Mouse (Mus musculus): ENCODE results near the gene C530008M17Rik. TPM values are rescaled to one million over a fixed set of nuclear protein-coding genes. Genes with fewer than 3 reads are reported as not detected.

The C530008M17Rik gene
- total RNA-seq, 2 experiments from 2014 or later = 1.8 to 2.4 TPM

- DNase-seq = no peak
- H3K4me3 ChIP-seq = no peak overlapping the region
- TF ChIP-seq CTCF (IDR thresholded peaks at IDR 0.05) = no peak
- H3K27ac ChIP-seq = no peak overlapping the region
- intact Hi-C loops (cut with DNase I) = no loop called here
Measured at GRCm38 (mm10) chr5:76691706-76692424, 35.6 kb downstream of the C530008M17Rik start.

DNA sequence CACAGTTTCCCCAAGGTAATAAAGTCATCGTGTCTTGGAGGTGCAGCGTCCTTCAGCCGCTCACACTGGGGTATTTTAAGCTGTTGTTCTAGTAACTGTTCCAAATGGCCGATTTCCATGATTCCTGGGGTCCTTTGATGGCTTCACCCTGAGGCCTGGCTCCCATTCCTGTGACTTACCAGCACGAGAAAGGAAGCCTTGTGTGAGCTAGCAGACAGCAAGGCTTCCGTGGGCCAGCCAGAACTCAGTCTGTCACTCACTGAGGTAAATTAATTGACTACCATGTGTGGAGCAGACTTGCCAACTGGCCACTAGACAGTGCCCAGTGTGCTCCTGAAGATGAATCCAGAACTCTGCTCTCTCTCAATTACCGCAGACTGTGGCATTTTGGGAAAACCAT is 41.2 kb downstream of the C530008M17Rik start:
- peak; percentile 58 for DNase-seq

GRCm38 (mm10) chr5:76698187-76698586 is 41.9 kb downstream of the C530008M17Rik start:
- no peak for TF ChIP-seq CTCF (IDR thresholded peaks at IDR 0.05)
- Histone ChIP-seq H3K27ac (0 out of 2 replicates have a peak overlapping the region, but pooled peaks have one; percentile 6), H3K4me3 (no peak overlapping the region)
- intact Hi-C loops (cut with DNase I) = no loop called here
- DNase-seq = no peak

More for the DNA sequence above, 41.2 kb downstream of the C530008M17Rik start:
- no peak for TF ChIP-seq CTCF (IDR thresholded peaks at IDR 0.05)
- intact Hi-C loops (cut with DNase I) = no loop called here
- Histone ChIP-seq H3K27ac (peak overlapping the region; percentile 72), H3K4me3 (0 out of 2 replicates have a peak overlapping the region, but pooled peaks have one; percentile 21)

GRCm38 (mm10) chr5:76701127-76701853 is 45.0 kb downstream of the C530008M17Rik start:
- DNase-seq = no peak
- Histone ChIP-seq H3K27ac (peak overlapping the region; percentile 49; the same call in 1 of the 2 replicates), H3K4me3 (no peak overlapping the region)
- TF ChIP-seq CTCF (IDR thresholded peaks at IDR 0.05) = no peak
- intact Hi-C loops (cut with DNase I) = no loop called here

GRCm38 (mm10) chr5:76702104-76702503 is 45.8 kb downstream of the C530008M17Rik start:
- TF ChIP-seq CTCF (IDR thresholded peaks at IDR 0.05) = no peak
- peak overlapping the region; percentile 35; the same call in 1 of the 2 replicates for H3K27ac ChIP-seq
- DNase-seq = no peak
- intact Hi-C loops (cut with DNase I) = no loop called here
- peak overlapping the region; percentile 48 for H3K4me3 ChIP-seq

DNA sequence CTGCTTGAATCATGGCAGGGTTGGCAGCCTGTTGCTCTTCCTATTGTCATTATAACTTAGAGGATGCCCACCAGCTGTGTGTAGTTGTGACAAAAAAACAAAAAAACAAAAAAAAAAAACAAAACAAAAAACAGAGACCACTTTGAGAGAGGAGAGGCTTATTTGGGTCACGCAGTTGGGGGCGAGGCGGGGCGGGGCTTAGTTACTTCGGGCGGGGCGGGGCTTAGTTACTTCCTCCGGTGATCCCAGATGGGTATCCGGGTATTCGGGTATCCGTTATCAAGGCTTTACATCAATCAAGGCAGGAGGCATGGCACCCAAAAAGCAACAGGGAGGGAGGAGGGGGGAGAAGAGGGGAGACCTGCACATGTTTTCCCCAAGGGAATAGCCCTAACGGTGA is 46.3 kb downstream of the C530008M17Rik start:
- DNase-seq = peak; percentile 23
- no peak overlapping the region for H3K27ac ChIP-seq
- H3K4me3 ChIP-seq = peak overlapping the region; percentile 48
- TF ChIP-seq CTCF (IDR thresholded peaks at IDR 0.05) = no peak
- intact Hi-C loops (cut with DNase I) = no loop called here

- H3K4me3 ChIP-seq = no peak overlapping the region
- intact Hi-C loops (cut with DNase I) = no loop called here
Measured at GRCm38 (mm10) chr5:76705307-76706173, 49.2 kb downstream of the C530008M17Rik start.

GRCm38 (mm10) chr5:76707072-76707471 is 50.8 kb downstream of the C530008M17Rik start:
- no peak overlapping the region for H3K4me3 ChIP-seq
- no peak for TF ChIP-seq CTCF (IDR thresholded peaks at IDR 0.05)
- intact Hi-C loops (cut with DNase I) = no loop called here
- no peak overlapping the region for H3K27ac ChIP-seq
- no peak for DNase-seq

More at GRCm38 (mm10) chr5:76705307-76706173, 49.2 kb downstream of the C530008M17Rik start:
- no peak for DNase-seq
- peak overlapping the region; percentile 12; the same call in 1 of the 2 replicates for H3K27ac ChIP-seq
- no peak for TF ChIP-seq CTCF (IDR thresholded peaks at IDR 0.05)

DNA sequence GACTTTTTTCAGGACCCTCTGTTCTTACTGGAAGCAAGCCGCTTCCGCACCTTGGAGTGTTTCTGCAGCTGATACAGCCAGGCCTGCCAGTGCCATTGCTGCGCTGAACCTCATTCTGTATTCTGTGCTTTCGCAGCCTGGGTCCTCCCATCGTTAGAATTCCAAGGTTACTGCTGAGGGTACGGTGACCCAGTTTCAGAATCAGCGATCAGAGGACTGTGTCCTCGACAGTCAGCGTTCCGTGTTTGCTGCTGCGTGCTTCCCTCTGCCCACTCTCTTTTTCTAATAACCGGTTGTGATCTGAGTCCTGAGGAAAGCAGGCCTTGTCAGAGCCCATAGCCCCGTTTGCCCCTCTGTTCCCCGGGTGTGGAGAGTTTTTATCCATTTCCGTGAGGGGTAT is 51.7 kb downstream of the C530008M17Rik start:
- intact Hi-C loops (cut with DNase I) = no loop called here

DNA sequence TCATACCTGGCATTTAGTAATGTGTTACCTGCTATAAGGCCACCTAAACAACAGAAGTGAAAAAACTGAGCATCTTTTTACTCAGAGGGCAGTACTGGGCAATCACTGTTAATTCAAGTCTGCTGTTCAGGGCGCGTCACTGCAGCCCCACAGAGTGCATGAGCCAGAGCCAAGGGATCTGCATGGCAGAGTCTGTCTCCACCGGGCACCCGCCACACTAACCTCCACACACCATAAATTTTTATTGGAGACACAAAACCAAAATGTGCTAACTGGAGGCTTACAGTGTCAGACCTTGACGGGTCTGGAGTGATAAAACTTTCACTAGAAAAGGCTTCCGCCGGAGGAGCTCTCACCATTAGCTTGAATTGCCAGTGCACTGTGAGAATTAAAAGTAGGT is 57.4 kb downstream of the C530008M17Rik start:
- intact Hi-C loops (cut with DNase I) = no loop called here
- H3K4me3 ChIP-seq = no peak overlapping the region
- DNase-seq = no peak
- H3K27ac ChIP-seq = no peak overlapping the region
- no peak for TF ChIP-seq CTCF (IDR thresholded peaks at IDR 0.05)

More for the DNA sequence above, 51.7 kb downstream of the C530008M17Rik start:
- H3K4me3 ChIP-seq = no peak overlapping the region
- no peak for TF ChIP-seq CTCF (IDR thresholded peaks at IDR 0.05)
- H3K27ac ChIP-seq = no peak overlapping the region
- DNase-seq = no peak

DNA sequence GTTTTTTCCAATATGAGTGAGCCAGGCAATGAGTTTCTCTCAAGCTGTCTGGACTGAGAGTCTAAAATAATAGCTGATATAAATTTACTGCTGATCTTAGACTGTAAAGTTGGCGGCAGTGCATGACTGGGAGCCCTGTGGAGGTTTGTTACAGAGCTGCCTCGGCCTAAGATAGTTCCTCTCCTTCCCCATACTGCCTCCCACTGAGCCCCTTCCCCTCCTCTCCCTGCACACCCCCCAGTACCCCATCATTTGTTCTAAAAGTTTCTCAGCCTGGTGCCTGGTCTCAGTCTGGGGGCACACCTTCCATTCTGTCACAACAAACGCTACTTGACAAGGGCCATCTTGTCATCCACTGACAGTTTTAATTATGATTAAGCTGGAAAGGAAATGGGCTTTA is 63.6 kb downstream of the C530008M17Rik start:
- TF ChIP-seq CTCF (IDR thresholded peaks at IDR 0.05) = no peak
- no peak for DNase-seq
- Histone ChIP-seq H3K4me3 (no peak overlapping the region), H3K27ac (no peak overlapping the region)
- intact Hi-C loops (cut with DNase I) = no loop called here

DNA sequence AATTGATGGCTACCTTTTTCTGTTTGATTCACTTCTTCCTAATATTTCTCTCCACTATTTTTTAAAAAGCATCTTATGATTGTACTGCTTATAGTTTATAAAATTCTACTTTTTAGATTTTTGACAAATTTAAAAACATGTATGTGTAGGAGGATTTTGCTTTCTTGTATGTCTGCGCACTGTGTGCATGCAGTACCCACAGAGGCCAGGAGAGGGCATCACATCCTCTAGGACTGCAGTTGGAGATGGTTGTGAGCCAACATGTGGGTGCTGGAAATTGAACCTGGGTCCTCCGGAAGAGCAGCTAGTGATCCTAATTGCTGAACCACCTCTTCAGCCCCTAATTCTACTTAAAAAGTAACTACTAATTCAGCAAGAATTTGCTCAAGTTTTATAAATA is 68.6 kb downstream of the C530008M17Rik start:
- peak; percentile 38 for TF ChIP-seq CTCF (IDR thresholded peaks at IDR 0.05)
- Histone ChIP-seq H3K27ac (no peak overlapping the region), H3K4me3 (no peak overlapping the region)
- intact Hi-C loops (cut with DNase I) = no loop called here
- DNase-seq = no peak

All from gastrocnemius, adult 2 months (tissue).